Mouse (Mus musculus) lung, adult 2 months (tissue): Measurements from ENCODE around the gene Dlg4. TPM values are rescaled to one million over a fixed set of nuclear protein-coding genes. Genes with fewer than 3 reads are reported as not detected.
A peak's percentile ranks its signal among the peaks of the same experiment; 100 is the strongest.
"Not testable (repeated sequence)": the region's sequence is repeated elsewhere in the genome, so short reads cannot be mapped to it uniquely, and the experiment has no call there.

Source experiments
- DNase-seq: peaks from one replicate; pipeline ENCODE4 v3.0.0; 2022
- H3K4me1 ChIP-seq: fragments of 200-500 bp; 2 replicates; pipeline ENCODE4 v1.6.1; 2011; ENCODE audit warnings: low read length; ENCODE audit not compliant: control insufficient read depth, insufficient read depth
- H3K4me3 ChIP-seq: fragments of 200-500 bp; replicated peaks from 2 replicates; pipeline ENCODE3; 2011; ENCODE audit warnings: low read depth, mild to moderate bottlenecking, control low read depth, low read length; ENCODE audit errors: extremely low read depth
- CTCF ChIP-seq: fragments of 200-500 bp; IDR thresholded peaks from 2 replicates; pipeline ENCODE4 v1.5.1; 2011; ENCODE audit warnings: mild to moderate bottlenecking, low read length, control low read depth; ENCODE audit not compliant: insufficient read depth
- POLR2A ChIP-seq: fragments of 200-500 bp; IDR thresholded peaks from 2 replicates; pipeline ENCODE4 v1.6.1; 2011; ENCODE audit warnings: low read depth, mild to moderate bottlenecking, control low read depth, low read length, borderline replicate concordance; ENCODE audit errors: extremely low read depth
- WGBS: fragments of 180-500 bp; shearing (Covaris S2); methylation state at CpG from one replicate; pipeline ENCODE4 v1.1.7; 2018; 5-methylcytosine and 5-hydroxymethylcytosine counted together
- polyA plus RNA-seq: library from polyadenylated mRNA; depleted of rRNA; stranded (reverse); fragments of >200 nt; gene quantifications from 2 replicates; pipeline ENCODE4 v1.2.3, GENCODE M21; 2012

Gene Dlg4
- polyA plus RNA-seq, 1 experiment, result 33.7 TPM

GRCm38 (mm10) chr11:70063053-70063452 is 46.3 kb downstream of the Dlg4 start:
- WGBS, result 67% methylated on average over 3 of the region's 3 CpGs
- Histone ChIP-seq H3K4me3 (no peak overlapping the region), H3K4me1 (no peaks in the 10 kb centered on the region)
- no peak for DNase-seq
- TF ChIP-seq CTCF, result no peak
- no peak for TF ChIP-seq POLR2A

- DNase-seq, result no peak
- 55% methylated on average over 4 of the region's 4 CpGs for WGBS
These were observed 50.0 kb downstream of the Dlg4 start for GRCm38 (mm10) chr11:70066701-70067100.

DNA sequence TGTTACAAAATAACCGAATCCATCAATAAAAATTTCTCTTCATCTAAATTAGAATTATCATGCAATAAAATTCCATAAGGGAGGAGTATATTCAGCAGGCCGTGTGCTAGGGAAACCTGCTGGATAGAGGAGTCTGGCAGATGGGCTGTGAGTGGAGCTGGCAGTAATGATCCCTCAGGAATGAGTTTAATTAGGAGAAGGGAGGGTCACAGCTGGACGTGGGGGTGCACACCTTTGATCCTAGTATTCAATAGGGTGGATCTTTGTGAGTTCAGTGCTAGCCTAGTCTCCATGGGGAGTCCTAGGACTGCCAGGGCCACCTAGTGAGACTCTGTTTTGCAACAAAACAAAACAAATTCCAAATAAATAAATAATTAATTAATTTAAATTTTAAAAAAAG is 51.5 kb downstream of the Dlg4 start:
- Histone ChIP-seq H3K4me1 (no peaks in the 10 kb centered on the region), H3K4me3 (no peak overlapping the region)
- DNase-seq, result no peak
- TF ChIP-seq POLR2A (no peak), CTCF (no peak)
- 57% methylated on average over 3 of the region's 3 CpGs for WGBS

More at GRCm38 (mm10) chr11:70066701-70067100, 50.0 kb downstream of the Dlg4 start:
- TF ChIP-seq CTCF (no peak), POLR2A (no peak)
- Histone ChIP-seq H3K4me3 (no peak overlapping the region), H3K4me1 (no peaks in the 10 kb centered on the region)

DNA sequence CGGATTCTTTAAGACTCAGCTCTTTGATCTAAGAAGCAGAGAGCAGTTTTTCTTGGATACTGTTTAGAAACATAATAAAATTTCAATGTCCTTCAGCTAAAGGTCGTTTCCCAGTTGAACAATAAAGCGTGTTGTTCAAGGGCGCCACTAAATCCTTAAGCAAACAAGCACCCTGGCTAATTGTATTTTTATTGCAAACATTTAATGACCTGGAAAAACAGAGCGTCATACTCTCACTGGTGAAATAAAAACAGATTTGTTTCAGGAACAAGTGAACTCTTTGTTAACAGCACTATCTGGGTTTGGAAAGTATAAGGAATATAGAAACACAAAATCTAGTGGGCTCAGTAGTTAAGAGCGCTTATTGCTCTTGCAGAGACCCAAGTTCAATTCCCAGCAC is 53.3 kb downstream of the Dlg4 start:
- WGBS, result 70% methylated on average over 6 of the region's 6 CpGs
- no peak for DNase-seq
- no peaks in the 10 kb centered on the region for H3K4me1 ChIP-seq
- H3K4me3 ChIP-seq, result no peak overlapping the region
- TF ChIP-seq POLR2A (no peak), CTCF (no peak)

DNA sequence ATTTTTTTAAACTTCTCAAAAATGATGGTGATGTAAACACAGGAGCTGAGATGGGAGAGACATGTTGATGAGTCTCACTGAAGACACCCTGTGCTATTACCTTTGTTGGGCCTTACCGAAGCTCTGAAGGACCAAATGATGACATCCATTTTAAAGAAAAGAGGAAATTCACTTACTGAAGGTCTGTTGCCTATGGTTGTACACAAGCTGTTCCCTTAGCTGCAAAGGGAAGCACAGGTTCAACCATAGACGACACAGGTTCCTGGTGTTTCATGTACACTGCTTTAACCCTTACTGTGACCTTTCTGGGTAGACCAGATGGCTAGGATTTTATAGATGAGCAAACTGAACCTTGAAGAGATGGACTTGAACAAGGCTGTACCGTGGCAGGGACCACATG is 53.9 kb downstream of the Dlg4 start:
- not testable (repeated sequence) for H3K4me1 ChIP-seq, H3K4me3 ChIP-seq, DNase-seq
- WGBS, result 69% methylated on average over 3 of the region's 3 CpGs

- no peaks in the 10 kb centered on the region for H3K4me1 ChIP-seq
- TF ChIP-seq POLR2A (no peak), CTCF (peak; percentile 94)
- DNase-seq, result peak; percentile 74
- 29% methylated on average over 17 of the region's 17 CpGs for WGBS
- no peak overlapping the region for H3K4me3 ChIP-seq
These were observed 57.8 kb downstream of the Dlg4 start for GRCm38 (mm10) chr11:70074379-70075071.

- no peak for DNase-seq
- TF ChIP-seq POLR2A (no peak), CTCF (no peak)
- Histone ChIP-seq H3K4me3 (no peak overlapping the region), H3K4me1 (no peaks in the 10 kb centered on the region)
- WGBS, result 67% methylated on average over 6 of the region's 6 CpGs
These were observed 58.8 kb downstream of the Dlg4 start for GRCm38 (mm10) chr11:70075581-70075980.

DNA sequence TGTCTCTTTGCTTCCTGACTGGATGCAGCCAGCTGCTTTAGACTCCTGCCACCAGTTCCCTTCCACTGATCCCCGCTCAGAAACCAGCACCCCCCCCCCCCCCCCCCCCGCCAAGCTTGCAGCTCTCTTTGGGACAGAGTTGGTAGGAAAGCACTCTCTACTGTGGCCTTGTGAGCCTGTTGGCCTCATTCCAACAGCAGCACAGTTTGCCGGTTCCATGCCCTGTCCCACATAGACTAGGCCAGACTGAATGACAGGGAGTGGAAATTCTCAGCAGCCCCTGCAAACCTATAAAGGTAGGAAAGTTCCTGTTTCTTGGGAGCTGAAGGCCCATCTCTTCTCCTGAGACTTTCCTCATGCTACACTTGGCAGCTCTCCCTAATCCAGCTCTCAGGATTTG is 60.7 kb downstream of the Dlg4 start:
- WGBS, result 48% methylated on average over 3 of the region's 3 CpGs
- TF ChIP-seq CTCF, result no peak
- no peak for TF ChIP-seq POLR2A
- Histone ChIP-seq H3K4me3 (no peak overlapping the region), H3K4me1 (no peaks in the 10 kb centered on the region)
- no peak for DNase-seq

- no peak overlapping the region for H3K4me3 ChIP-seq
- H3K4me1 ChIP-seq, result no peaks in the 10 kb centered on the region
- no peak for DNase-seq
- TF ChIP-seq POLR2A (no peak), CTCF (no peak)
- WGBS, result 53% methylated on average over 6 of the region's 6 CpGs
These were observed 62.4 kb downstream of the Dlg4 start for GRCm38 (mm10) chr11:70079175-70079574.

- Histone ChIP-seq H3K4me1 (no peaks in the 10 kb centered on the region), H3K4me3 (no peak overlapping the region)
- WGBS, result 38% methylated on average over 7 of the region's 7 CpGs
- TF ChIP-seq CTCF (no peak), POLR2A (no peak)
- DNase-seq, result peak; percentile 43
These were observed 63.2 kb downstream of the Dlg4 start for GRCm38 (mm10) chr11:70079928-70080327.

- 76% methylated on average over 15 of the region's 15 CpGs for WGBS
- H3K4me1 ChIP-seq, result no peaks in the 10 kb centered on the region
- TF ChIP-seq POLR2A, result no peak
- no peak for TF ChIP-seq CTCF
- no peak for DNase-seq
- H3K4me3 ChIP-seq, result no peak overlapping the region
These were observed 64.3 kb downstream of the Dlg4 start for GRCm38 (mm10) chr11:70080803-70081590.
